Mouse (Mus musculus) bone marrow, adult 2 months (tissue): Measurements from ENCODE around the gene Gm10130. TPM values are rescaled to one million over a fixed set of nuclear protein-coding genes. Genes with fewer than 3 reads are reported as not detected.
"Not testable (repeated sequence)": the region's sequence is repeated elsewhere in the genome, so short reads cannot be mapped to it uniquely, and the experiment has no call there.

Source experiments
- H3K27ac ChIP-seq: fragments of 200-500 bp; 2 replicates; pipeline ENCODE4 v1.5.1; 2012; ENCODE audit warnings: low read depth, mild to moderate bottlenecking, control low read depth, inconsistent platforms, low read length; ENCODE audit not compliant: control insufficient read depth, poor library complexity, insufficient read depth
- H3K4me1 ChIP-seq: fragments of 200-500 bp; 2 replicates; pipeline ENCODE4 v1.6.1; 2011; ENCODE audit warnings: low read length; ENCODE audit not compliant: control insufficient read depth, insufficient read depth
- H3K4me3 ChIP-seq: fragments of 200-500 bp; replicated peaks from 2 replicates; pipeline ENCODE3; 2011; ENCODE audit warnings: mild to moderate bottlenecking, low read depth, low read length, control low read depth; ENCODE audit not compliant: control insufficient read depth
- CTCF ChIP-seq: fragments of 200-500 bp; IDR thresholded peaks from 2 replicates; pipeline ENCODE4 v1.5.1; 2011; ENCODE audit warnings: low read length, control low read depth; ENCODE audit not compliant: control insufficient read depth, insufficient read depth
- POLR2A ChIP-seq: fragments of 200-500 bp; IDR thresholded peaks from 2 replicates; pipeline ENCODE4 v1.6.1; 2011; ENCODE audit warnings: low read depth, mild to moderate bottlenecking, control low read depth, low read length, borderline replicate concordance; ENCODE audit not compliant: control insufficient read depth
- WGBS: fragments of 180-500 bp; shearing (Covaris S2); methylation state at CpG from one replicate; pipeline ENCODE4 v1.1.7; 2018; 5-methylcytosine and 5-hydroxymethylcytosine counted together
- polyA plus RNA-seq: library from polyadenylated mRNA; stranded (reverse); fragments of >200 nt; gene quantifications from 2 replicates; pipeline ENCODE4 v1.2.4, GENCODE M21; 2011; ENCODE audit warnings: low replicate concordance; ENCODE audit not compliant: missing spikeins, insufficient read depth, insufficient read length

Gm10130 gene
- polyA plus RNA-seq, 1 experiment = not detected

GRCm38 (mm10) chr2:150362878-150363229 lies 39.4 kb downstream of the Gm10130 start:
- no peaks in the 10 kb centered on the region for H3K4me1 ChIP-seq
- H3K27ac ChIP-seq = no peak overlapping the region
- WGBS = 4% methylated on average over 4 of the region's 4 CpGs
- no peak for TF ChIP-seq CTCF
- TF ChIP-seq POLR2A = no peak
- H3K4me3 ChIP-seq = peak overlapping the region; percentile 94

DNA sequence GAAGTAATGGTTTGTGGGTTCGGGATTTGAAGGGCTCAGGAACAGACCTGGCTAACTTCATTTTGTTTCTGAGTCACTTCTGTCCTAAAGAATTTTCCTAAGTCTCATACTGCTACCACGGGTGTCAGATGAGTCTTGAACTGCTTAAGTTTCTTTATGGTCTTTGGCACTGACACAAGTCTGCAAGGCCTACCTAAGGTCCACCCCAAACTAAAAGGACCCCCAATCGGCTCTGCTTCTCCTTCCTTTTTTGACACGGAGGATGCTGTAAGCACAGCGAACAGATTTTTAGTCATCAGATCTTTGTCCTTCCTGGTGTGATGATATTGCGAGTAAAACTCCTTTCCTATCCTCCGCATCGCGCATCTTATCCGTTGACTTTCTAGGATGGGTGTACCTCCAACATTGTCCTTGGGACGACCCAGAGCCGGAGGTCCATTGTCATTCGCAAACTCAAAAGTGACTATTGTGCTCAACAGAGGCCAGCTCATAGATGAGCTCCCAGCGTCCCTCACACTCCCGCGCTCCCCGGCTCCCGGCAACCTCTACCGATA lies 62.1 kb downstream of the Gm10130 start:
- WGBS = 91% methylated on average over 19 of the region's 19 CpGs
- H3K27ac ChIP-seq, H3K4me3 ChIP-seq: not testable (repeated sequence)

GRCm38 (mm10) chr2:150390198-150390597 lies 66.7 kb downstream of the Gm10130 start:
- 69% methylated on average over 1 of the region's 1 CpGs for WGBS
- Histone ChIP-seq H3K4me1 (no peaks in the 10 kb centered on the region), H3K4me3 (no peak overlapping the region), H3K27ac (no peak overlapping the region)
- TF ChIP-seq CTCF (no peak), POLR2A (no peak)

More for the DNA sequence above, 62.1 kb downstream of the Gm10130 start:
- not testable (repeated sequence) for H3K4me1 ChIP-seq

DNA sequence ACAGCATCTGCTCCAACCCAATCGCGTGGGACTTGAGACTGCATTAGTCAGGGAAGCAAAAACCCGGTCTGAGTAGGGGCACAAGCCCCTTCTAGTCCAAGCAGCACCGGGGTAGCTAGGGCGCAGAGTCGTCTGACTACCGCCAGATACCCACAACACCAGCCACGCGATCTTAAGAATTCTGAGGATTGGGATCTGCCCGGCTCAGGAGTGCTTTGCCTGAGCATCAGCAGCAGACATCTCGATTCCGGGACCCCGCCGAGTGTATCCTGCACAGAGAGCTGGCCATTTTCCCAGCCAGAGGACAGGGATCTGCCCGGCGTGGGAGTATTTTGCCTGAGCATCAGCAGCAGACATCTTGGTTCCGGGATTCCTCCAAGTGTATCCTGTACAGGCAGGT lies 88.6 kb downstream of the Gm10130 start:
- H3K27ac ChIP-seq, H3K4me3 ChIP-seq, H3K4me1 ChIP-seq: not testable (repeated sequence)
- WGBS = 84% methylated on average over 17 of the region's 17 CpGs

Other genes with a start within 250 kb of the Gm10130 start
- gene Zfp120, start 187.0 kb upstream of the Gm10130 start, polyA plus RNA-seq = 3.1 and 8.3 TPM in 2 replicates
- not detected in 2 replicates for gene Gm10770, start 144.0 kb upstream of the Gm10130 start, polyA plus RNA-seq
- not detected in 2 replicates for gene Gm14139, start 141.9 kb upstream of the Gm10130 start, polyA plus RNA-seq
- 0.57 TPM in 2 replicates for gene Zfp937, start 105.6 kb upstream of the Gm10130 start, polyA plus RNA-seq
- 2.1 TPM in 1 of 2 replicates, not detected in the other for gene Gm21994, start 68.1 kb upstream of the Gm10130 start, polyA plus RNA-seq
- 0.67 TPM in 1 of 2 replicates, not detected in the other for gene Gm14124, start 66.2 kb upstream of the Gm10130 start, polyA plus RNA-seq
- gene 3300002I08Rik, start 39.1 kb downstream of the Gm10130 start, polyA plus RNA-seq = not detected in 2 replicates
- gene Zfp442, start 127.8 kb downstream of the Gm10130 start, polyA plus RNA-seq = 0.97 TPM in 1 of 2 replicates, not detected in the other
- not detected in 2 replicates for gene Zfp345, start 161.4 kb downstream of the Gm10130 start, polyA plus RNA-seq
- 5.2 and 5.3 TPM in 2 replicates for gene Cst7, start 246.7 kb downstream of the Gm10130 start, polyA plus RNA-seq